Mouse (Mus musculus) kidney, adult 2 months (tissue): ENCODE measurements at regions not wholly inside any gene's neighbourhood (a gene's known extent, or its start where the extent isn't known, plus 50 kb on each side); places are given as distances from the start of the nearest gene placed in this dataset.

ENCODE experiments used
- DNase-seq: peaks from one replicate; pipeline ENCODE4 v3.0.0; 2021
- H3K27ac ChIP-seq: fragments of 200-500 bp; 2 replicates; pipeline ENCODE4 v1.5.1; 2012; ENCODE audit warnings: low read depth, low read length, control low read depth, inconsistent platforms; ENCODE audit not compliant: insufficient read depth
- H3K27me3 ChIP-seq: fragments of 200-500 bp; replicated peaks from 2 replicates; pipeline ENCODE4 v1.6.1; 2012; ENCODE audit warnings: mild to moderate bottlenecking, moderate library complexity, low read length, inconsistent platforms; ENCODE audit not compliant: control insufficient read depth, insufficient read depth
- H3K36me3 ChIP-seq: fragments of 200-500 bp; 2 replicates; pipeline ENCODE4 v1.6.1; 2012; ENCODE audit warnings: mild to moderate bottlenecking, moderate library complexity, low read length, inconsistent platforms; ENCODE audit not compliant: control insufficient read depth, insufficient read depth
- H3K4me1 ChIP-seq: fragments of 200-500 bp; 2 replicates; pipeline ENCODE4 v1.6.1; 2011; ENCODE audit warnings: low read length; ENCODE audit not compliant: control insufficient read depth, insufficient read depth
- H3K4me3 ChIP-seq: fragments of 200-500 bp; 2 replicates; pipeline ENCODE4 v1.5.1; 2011; ENCODE audit warnings: mild to moderate bottlenecking, low read depth, low read length, control low read depth; ENCODE audit not compliant: insufficient read depth
- CTCF ChIP-seq: fragments of 200-500 bp; conservative IDR thresholded peaks from 2 replicates; pipeline ENCODE4 v1.5.1; 2011; ENCODE audit warnings: low read depth, mild to moderate bottlenecking, control low read depth, low read length, moderate library complexity, mixed read lengths; ENCODE audit not compliant: insufficient read depth, insufficient read length
- POLR2A ChIP-seq: fragments of 200-500 bp; IDR thresholded peaks from one replicate; pipeline ENCODE4 v1.6.1; 2011; ENCODE audit warnings: low read depth, low read length, control low read depth
- WGBS: fragments of 180-500 bp; shearing (Covaris S2); methylation state at CpG from one replicate; pipeline ENCODE4 v1.1.7; 2018; 5-methylcytosine and 5-hydroxymethylcytosine counted together

DNA sequence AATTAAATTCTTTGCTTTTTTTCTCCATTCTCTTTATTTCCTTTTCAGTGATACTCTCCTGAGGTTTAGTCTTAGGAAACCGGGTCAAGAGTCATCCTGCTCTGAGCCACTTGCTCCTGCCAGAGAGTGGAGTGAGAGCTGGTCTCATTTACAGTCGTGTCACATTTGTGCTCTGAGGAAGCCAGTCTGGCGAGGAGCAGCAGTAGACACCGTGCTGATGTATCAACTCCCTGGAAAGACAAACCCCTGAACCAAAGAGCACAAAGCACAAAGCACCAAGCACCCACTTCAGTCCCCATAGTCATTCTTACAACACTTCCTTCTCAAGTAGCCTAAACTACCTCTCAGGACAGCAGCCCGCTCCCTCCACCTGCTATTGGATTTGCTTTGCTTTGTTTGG, 390.7 kb downstream of the Wdr11 start:
- Histone ChIP-seq H3K4me1 (no peaks in the 10 kb centered on the region), H3K27me3 (no peaks in the 10 kb centered on the region), H3K27ac (no peak overlapping the region), H3K4me3 (no peak overlapping the region), H3K36me3 (no peaks in the 10 kb centered on the region)
- TF ChIP-seq POLR2A, result no peak
- DNase-seq, result no peak
- WGBS, result 51% methylated on average over 5 of the region's 5 CpGs

DNA sequence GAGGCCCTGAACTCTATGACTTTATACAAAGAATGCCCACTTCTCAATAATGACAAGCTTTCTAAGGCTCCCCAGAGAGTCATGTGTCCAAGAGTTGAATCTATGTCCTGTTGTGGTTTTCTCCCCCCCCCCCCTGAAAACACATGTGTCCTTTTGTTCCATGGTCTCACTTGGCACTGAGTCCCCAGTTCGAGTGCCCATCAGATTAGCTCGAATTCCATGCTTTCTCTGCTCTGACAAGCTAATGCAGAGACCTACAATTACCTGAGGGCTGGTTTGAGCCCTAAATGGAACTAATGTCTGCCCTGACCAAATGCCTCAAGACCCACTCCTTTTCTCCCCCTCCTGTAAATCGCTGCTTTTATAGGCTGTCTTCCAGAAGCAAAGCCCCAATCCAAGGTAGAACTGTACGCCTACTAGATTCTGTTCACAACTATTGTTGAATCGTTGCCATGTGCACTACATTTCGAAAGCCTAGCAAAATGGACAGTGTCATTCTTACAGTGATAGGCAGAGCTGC, 392.0 kb downstream of the Wdr11 start:
- TF ChIP-seq POLR2A, result no peak
- TF ChIP-seq CTCF, result no peak
- no peak for DNase-seq

DNA sequence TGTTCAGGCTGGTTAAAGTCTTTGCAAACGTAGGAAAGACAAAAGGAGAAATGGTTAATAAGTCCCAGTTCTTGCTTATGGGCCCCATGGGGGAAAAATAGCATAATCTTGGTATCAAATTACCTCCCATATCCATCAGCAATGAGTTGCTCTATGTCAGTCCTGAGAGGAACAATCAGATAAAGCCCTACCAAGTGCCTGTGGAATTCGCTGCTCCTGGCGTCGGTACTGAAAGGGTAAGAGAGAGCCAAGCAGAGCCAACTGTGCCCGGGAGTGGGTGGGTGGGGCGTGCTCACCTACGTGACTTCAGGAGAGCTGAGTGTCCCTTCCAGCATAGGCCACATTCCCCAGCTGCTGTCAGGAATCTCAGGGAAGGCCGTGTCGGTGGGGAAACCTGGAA, 392.7 kb downstream of the Wdr11 start:
- H3K4me3 ChIP-seq, result no peak overlapping the region
- no peaks in the 10 kb centered on the region for H3K4me1 ChIP-seq
- no peak overlapping the region for H3K27ac ChIP-seq
- TF ChIP-seq POLR2A (no peak), CTCF (no peak)
- 66% methylated on average over 9 of the region's 9 CpGs for WGBS
- H3K36me3 ChIP-seq, result no peaks in the 10 kb centered on the region
- no peak for DNase-seq
- H3K27me3 ChIP-seq, result no peaks in the 10 kb centered on the region

More for the DNA sequence above, 392.0 kb downstream of the Wdr11 start:
- WGBS, result 83% methylated on average over 6 of the region's 6 CpGs
- Histone ChIP-seq H3K4me3 (no peak overlapping the region), H3K4me1 (no peaks in the 10 kb centered on the region), H3K27me3 (no peaks in the 10 kb centered on the region), H3K27ac (no peak overlapping the region), H3K36me3 (no peaks in the 10 kb centered on the region)

DNA sequence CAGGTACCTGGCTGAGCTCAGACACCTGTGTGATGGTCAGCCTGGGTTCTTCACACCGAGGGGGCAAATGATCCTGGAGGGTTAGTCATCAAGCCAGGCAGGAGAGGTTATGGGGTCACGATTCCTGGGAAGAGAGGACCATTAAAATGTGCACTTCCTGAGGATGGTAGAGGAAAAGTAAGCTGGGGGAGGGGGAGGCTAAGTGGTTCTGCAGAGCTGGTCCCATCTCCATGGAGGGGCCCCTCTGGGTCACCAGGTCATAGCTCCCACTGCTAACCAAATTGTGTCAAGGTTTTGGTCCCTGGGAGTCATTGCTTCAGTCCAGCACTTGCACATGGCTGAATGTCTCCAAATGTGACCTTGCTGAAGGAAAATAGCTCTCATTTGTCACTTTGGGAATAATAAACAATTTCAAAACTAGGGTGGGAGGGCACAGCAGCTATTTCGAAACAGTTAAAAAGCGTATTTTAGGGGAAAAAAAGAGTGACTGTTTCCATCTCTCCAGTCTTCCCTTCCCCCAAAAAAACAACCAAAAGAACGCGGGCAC, 395.5 kb downstream of the Wdr11 start:
- 62% methylated on average over 6 of the region's 6 CpGs for WGBS
- no peaks in the 10 kb centered on the region for H3K4me1 ChIP-seq

DNA sequence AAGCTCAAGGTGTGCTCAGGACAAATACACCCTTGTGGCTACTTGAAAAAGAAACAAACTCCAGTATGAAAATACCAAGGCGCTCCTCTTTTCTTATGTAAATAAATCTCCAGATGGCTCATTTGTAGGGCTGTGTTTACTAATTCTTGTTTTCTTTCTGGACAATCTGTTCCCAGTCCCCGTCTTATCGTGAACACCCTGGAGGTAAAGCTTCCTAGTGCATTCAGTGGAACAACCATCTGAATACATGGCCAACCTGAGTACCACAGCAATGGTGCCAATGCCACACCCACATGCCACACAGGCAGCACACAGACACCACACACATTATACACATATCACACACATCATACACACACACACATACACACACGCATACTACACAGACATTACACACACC, 396.1 kb downstream of the Wdr11 start:
- H3K27me3 ChIP-seq, result no peaks in the 10 kb centered on the region

More for the DNA sequence above, 395.5 kb downstream of the Wdr11 start:
- no peak for TF ChIP-seq CTCF
- no peak for TF ChIP-seq POLR2A
- Histone ChIP-seq H3K4me3 (no peak overlapping the region), H3K27me3 (no peaks in the 10 kb centered on the region), H3K36me3 (no peaks in the 10 kb centered on the region), H3K27ac (no peak overlapping the region)
- no peak for DNase-seq

DNA sequence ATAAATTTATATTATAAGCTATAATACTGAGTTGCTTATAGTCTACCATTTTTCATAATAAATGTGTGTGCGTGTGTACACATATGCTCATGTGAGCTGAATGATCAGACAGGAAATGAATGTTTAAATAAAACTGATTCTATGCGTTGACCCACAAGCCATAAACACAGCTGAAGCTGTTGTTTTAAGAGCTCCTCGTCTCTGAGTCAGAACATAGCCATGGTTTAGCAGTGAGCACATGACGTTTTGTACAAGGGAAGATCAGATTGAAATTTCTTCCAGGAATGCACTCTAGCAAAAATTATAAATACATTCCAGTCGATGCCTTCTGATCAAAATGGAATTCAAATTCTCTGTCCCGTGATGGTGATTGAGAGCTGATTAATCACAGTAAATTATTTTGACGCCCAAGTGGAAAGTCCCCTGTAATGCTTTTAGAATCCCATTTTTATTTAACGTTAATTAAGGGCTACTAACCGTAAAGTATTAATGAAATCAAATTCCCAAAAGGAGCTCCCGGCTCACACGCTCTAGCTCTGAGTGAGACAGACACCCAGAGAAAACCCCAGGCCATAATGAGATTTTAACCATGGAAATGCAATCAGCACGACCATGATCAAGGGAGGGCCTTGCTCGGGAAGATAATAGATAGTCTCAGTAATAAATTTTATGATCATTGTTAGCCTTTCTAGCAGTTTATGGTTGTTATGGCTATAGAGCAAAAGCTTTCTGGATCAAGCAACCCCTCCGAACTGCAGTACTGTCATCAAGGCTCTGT, 402.0 kb downstream of the Wdr11 start:
- Histone ChIP-seq H3K27ac (no peak overlapping the region), H3K4me1 (no peaks in the 10 kb centered on the region), H3K27me3 (no peaks in the 10 kb centered on the region; the same call in 1 of the 2 replicates), H3K4me3 (no peak overlapping the region), H3K36me3 (no peaks in the 10 kb centered on the region)
- TF ChIP-seq POLR2A (no peak), CTCF (no peak)
- 63% methylated on average over 14 of the region's 14 CpGs for WGBS
- no peak for DNase-seq

More for the DNA sequence above, 396.1 kb downstream of the Wdr11 start:
- no peak overlapping the region for H3K4me3 ChIP-seq
- H3K27ac ChIP-seq, result no peak overlapping the region
- DNase-seq, result no peak
- no peaks in the 10 kb centered on the region for H3K36me3 ChIP-seq
- 68% methylated on average over 4 of the region's 4 CpGs for WGBS
- no peaks in the 10 kb centered on the region for H3K4me1 ChIP-seq
- TF ChIP-seq CTCF (no peak), POLR2A (no peak)

DNA sequence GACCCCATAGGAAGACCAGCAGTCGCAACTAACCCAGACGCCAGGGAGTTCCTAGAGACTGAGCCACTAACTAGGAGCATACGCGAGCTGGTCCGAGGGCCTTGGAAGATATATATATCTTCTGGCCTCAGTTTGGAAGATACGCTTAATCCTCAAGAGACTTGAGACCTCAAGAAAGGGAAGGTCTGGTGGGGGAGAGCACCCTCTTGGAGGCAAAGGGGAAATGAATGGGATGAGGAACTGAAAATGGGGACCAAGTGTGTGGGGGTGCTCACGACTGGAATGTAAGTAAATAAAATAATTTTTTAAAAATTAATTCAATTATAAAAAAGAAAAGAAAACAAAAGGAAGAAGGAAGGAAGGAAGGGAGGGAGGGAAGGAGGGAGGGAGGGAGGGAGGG, 403.9 kb downstream of the Wdr11 start:
- no peak overlapping the region for H3K4me3 ChIP-seq
- DNase-seq, result no peak
- no peaks in the 10 kb centered on the region; the same call in 1 of the 2 replicates for H3K27me3 ChIP-seq
- no peak overlapping the region for H3K27ac ChIP-seq
- H3K4me1 ChIP-seq, result no peaks in the 10 kb centered on the region
- H3K36me3 ChIP-seq, result no peaks in the 10 kb centered on the region
- TF ChIP-seq POLR2A (no peak), CTCF (no peak)
- 93% methylated on average over 7 of the region's 7 CpGs for WGBS
